In genomic region chr4:155785819-155786218, GRCm38 (mm10) we compare ENCODE assay signal across 8 mouse cellular contexts. TPM values are rescaled to one million over a fixed set of nuclear protein-coding genes. Genes with fewer than 3 reads are reported as not detected.
DNase-seq lines count a peak whose midpoint lies in the region; ATAC-seq and TF ChIP-seq lines count a peak whose summit lies in the region.

TSS of gene Tmem88b (minus strand) at chr4:155785874.

- peak within 1 kb of the TSS; percentile 60; the same call in 1 of the 2 replicates for H3K4me3 ChIP-seq in kidney, embryonic 14.5 days (ENCODE audit: low read length)
- H3K4me3 ChIP-seq in heart, postnatal 0 days (ENCODE audit: low read depth, low read length), result peak within 1 kb of the TSS; percentile 61

- peaks cover 13% of the 10 kb centered on the region; the same call in 1 of the 2 replicates for H3K4me1 ChIP-seq in kidney, embryonic 14.5 days (ENCODE audit: control insufficient read depth, insufficient read depth, low read length)
- H3K4me1 ChIP-seq in heart, postnatal 0 days (ENCODE audit: control insufficient read depth, insufficient read depth), result peaks cover 15% of the 10 kb centered on the region

- 0 out of 2 replicates have a peak, but pooled peaks have one; percentile 20 for TF ChIP-seq CTCF in heart, postnatal 0 days (IDR thresholded peaks at IDR 0.05; ENCODE audit: low read depth)

- H3K9ac ChIP-seq in kidney, embryonic 14.5 days (ENCODE audit: low read depth, low read length), result peak within 1 kb of the TSS; percentile 81
- no peak within 1 kb of the TSS; the same call in 1 of the 2 replicates for H3K9ac ChIP-seq in heart, postnatal 0 days (replicated peaks; ENCODE audit: low read depth, low read length)

- H3K36me3 ChIP-seq in kidney, embryonic 14.5 days (ENCODE audit: control insufficient read depth, insufficient read depth, low read length), result no peaks in the 10 kb centered on the region
- no peaks in the 10 kb centered on the region for H3K36me3 ChIP-seq in heart, postnatal 0 days (replicated peaks; ENCODE audit: control insufficient read depth, insufficient read depth, low read length)

- DNase-seq in kidney, postnatal 14 days, result no peak
- DNase-seq in MEL-GATA-1-ER (ENCODE audit: extremely low read depth, low read depth), result peak; percentile 59
- no peak for DNase-seq in heart, postnatal 0 days (ENCODE audit: low spot score)
- no peak for DNase-seq in urinary bladder, postnatal 4 days (ENCODE audit: low spot score in 2 of 2)
- no peak for DNase-seq in embryo, embryonic 9.5 days (ENCODE audit: extremely low spot score)
- no peak for DNase-seq in c-Kit-positive CD71-positive TER-119-positive erythroid progenitor cells, embryonic 14.5 days (ENCODE audit: low spot score)

- no peak for ATAC-seq in kidney, embryonic 14.5 days (ENCODE audit: low FRiP score, low TSS enrichment)
- peak; percentile 8; the same call in 1 of the 2 replicates for ATAC-seq in heart, postnatal 0 days (ENCODE audit: insufficient read depth, low read depth)
- 0 out of 2 replicates have a peak, but pooled peaks have one; percentile 26 for ATAC-seq in megakaryocyte progenitor cell, adult 5-6 weeks (replicated peaks; ENCODE audit: poor library complexity)

- peak within 1 kb of the TSS; percentile 87 for H3K4me2 ChIP-seq in kidney, embryonic 14.5 days (replicated peaks; ENCODE audit: low read depth, low read length)
- peak within 1 kb of the TSS; percentile 79 for H3K4me2 ChIP-seq in heart, postnatal 0 days (ENCODE audit: low read depth, low read length)

- no peaks in the 10 kb centered on the region for H3K27me3 ChIP-seq in kidney, embryonic 14.5 days (ENCODE audit: control insufficient read depth, insufficient read depth, low read length)
- no peaks in the 10 kb centered on the region for H3K27me3 ChIP-seq in heart, postnatal 0 days (ENCODE audit: control insufficient read depth, insufficient read depth, low read length)

- no peak within 1 kb of the TSS for H3K27ac ChIP-seq in kidney, embryonic 14.5 days (ENCODE audit: low read depth, low read length)
- H3K27ac ChIP-seq in heart, postnatal 0 days (ENCODE audit: low read depth), result peak within 1 kb of the TSS; percentile 85

- no peak for TF ChIP-seq EP300 in heart, postnatal 0 days (IDR thresholded peaks at IDR 0.05; ENCODE audit: low read depth)

- WGBS in kidney, embryonic 14.5 days, result 80% methylated on average over 5 of the region's 5 CpGs
- 26% methylated on average over 5 of the region's 5 CpGs for WGBS in heart, postnatal 0 days

- H3K9me3 ChIP-seq in kidney, embryonic 14.5 days (ENCODE audit: control insufficient read depth, low read length), result no peaks in the 10 kb centered on the region
- no peaks in the 10 kb centered on the region for H3K9me3 ChIP-seq in heart, postnatal 0 days (replicated peaks; ENCODE audit: control insufficient read depth, low read length)

RNA-seq across cellular contexts. Expression of gene Tmem88b, which starts in this region (rescaled TPM):
- 0.20 and 0.32 TPM in 2 replicates for polyA plus RNA-seq in kidney, embryonic 14.5 days (2014; fragmentation: Nextera tagmentation; extraction: Ambion mirVana)
- total RNA-seq in heart, postnatal 0 days (2014; rRNA removed; ENCODE audit: low replicate concordance), result 3.4 and 4.2 TPM in 2 replicates
- polyA plus RNA-seq in heart, postnatal 0 days (2015; fragmentation: Nextera tagmentation; extraction: Ambion mirVana), result 2.5 and 2.9 TPM in 2 replicates
- not detected in 2 replicates for total RNA-seq in megakaryocyte progenitor cell, adult 5-6 weeks (2015)
- total RNA-seq in megakaryocyte progenitor cell, adult 5-6 weeks (2017), result not detected in 2 replicates

Comparison
In these comparisons a context has a peak if more than half of its experiments do, and no peak if none do; other contexts are left out.
1. Peak in ATAC-seq in megakaryocyte progenitor cell, adult 5-6 weeks; RNA of the gene not detected or under 1 TPM.